Mouse (Mus musculus) layer of hippocampus, adult 9-10 months (tissue): ENCODE data around the gene Rusc1.

Source experiments
- DNase-seq: peaks from one replicate; pipeline ENCODE4 v3.0.0; 2022; ENCODE audit warnings: low spot score

Gene Rusc1

GRCm38 (mm10) chr3:89093175-89093574 lies at the start of gene Rusc1:
Rusc1 (minus strand) TSS chr3:89093311.
- DNase-seq, result no peak

DNA sequence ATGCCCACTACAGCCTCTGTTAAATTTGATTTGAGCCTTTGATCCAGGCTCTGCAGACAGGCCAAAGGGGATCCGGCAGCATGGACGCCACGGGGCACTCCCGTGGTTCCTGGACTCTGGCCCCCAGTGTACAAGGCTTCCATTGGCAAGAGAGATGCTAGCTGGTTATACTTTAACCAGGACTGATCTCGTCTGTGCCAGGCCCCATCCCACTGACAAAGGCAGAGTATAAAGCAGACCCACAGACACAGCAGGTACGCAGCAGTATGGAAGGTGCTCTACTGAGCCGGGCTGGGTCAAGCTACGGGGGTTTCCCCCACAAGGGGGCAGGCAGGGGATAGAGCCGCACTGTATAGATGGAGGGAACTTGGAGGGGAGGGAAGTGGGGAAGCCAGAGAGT lies 43.3 kb upstream of the Rusc1 start:
- no peak for DNase-seq

DNA sequence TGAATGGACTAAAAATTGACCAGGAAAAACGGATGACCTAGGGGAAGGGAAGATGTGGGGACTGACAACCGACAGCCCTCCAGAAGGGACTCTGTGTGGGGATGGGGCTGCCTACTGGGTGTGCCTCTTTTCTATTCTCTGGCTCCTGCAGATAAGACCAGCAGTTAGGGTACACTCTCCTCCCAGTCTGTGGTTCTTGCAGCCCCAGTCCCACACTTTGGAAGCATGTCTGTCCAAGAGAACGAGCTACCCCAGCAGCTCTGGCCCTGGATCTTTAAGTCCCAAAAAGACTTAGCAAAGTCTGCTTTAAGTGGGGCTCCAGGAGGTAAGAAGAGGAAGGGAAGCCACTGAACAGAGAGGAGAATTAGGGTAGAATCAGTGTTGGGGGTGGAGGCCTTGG lies 42.8 kb upstream of the Rusc1 start, which contains the start of gene Pklr:
Gene Pklr, plus strand, starts transcription at position 185 of the 400 bp plus-strand sequence.
- DNase-seq, result no peak

DNA sequence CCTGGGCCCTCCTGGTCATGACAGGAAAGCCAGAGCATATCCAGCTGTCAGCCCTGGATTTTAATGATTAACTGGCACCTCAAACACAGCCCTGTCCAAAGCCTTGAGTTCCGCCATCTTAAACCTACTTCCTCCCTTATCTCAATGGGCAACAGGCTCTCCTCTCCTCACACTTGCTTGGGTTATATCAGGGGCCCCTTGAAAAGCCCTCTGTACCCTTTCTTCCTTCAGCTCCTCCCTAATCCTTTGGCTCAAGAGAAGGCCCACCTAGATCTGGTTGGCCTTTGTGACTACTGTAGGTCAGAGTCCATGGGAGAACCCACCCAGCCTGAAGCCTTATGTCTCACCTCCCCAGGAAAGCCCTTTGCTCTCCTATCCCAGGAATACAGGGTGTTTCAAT lies 40.6 kb upstream of the Rusc1 start:
- DNase-seq, result no peak

DNA sequence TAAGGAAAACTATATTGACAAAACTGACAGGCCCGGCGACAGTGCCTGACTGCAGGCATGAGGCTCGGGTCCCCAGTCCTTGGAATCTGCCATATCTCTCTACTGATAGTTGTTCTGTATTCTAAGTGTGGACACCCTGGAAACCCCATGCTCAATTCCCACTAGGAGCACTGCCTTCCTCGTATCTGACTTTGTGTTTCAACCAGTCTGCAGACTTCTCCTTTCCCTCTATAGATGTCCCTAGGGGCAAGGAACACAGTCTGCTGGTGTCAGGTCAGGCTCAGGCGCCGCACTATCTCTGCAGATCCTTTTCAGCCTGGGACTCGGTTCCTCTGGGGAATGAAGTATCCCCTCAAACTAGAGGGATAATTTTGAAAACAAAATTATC lies 39.9 kb upstream of the Rusc1 start:
- DNase-seq, result no peak

DNA sequence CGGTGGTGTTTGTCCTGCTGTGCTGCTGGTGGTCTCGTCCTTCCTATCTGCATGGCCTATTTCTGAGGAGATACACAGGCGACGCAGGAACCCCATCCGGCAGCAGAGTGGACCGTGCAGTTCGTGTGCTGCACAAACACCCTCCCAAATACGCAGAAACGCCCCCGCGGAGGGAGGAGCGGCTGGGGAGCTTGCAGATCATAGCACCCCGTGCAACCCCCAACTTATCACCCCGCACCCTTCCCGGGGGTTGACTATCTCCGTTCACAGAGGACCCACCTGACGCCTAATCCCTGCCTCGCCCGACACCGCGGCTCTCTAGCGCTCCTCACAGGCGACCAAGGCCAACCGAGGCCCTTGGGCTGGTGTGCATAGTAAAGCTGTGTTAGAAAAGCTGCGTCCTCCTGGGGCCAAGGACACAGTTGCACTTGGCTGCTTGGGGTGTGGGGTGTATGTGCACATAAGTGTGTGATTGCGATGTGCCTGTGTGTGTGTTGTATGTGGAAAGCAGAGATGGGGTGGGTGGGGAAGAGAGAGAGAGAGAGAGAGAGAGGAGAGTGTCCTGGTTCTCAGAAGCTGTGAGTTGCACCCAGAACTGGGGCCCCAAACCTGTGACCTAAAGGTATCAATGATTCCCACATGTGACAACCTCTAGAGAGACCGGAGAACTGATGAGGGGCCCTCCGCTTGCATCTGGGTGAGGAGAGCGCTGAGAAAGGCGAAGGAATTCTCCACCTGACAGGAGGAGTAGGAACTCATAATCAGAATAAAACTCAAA lies 39.4 kb upstream of the Rusc1 start:
- DNase-seq, result no peak

DNA sequence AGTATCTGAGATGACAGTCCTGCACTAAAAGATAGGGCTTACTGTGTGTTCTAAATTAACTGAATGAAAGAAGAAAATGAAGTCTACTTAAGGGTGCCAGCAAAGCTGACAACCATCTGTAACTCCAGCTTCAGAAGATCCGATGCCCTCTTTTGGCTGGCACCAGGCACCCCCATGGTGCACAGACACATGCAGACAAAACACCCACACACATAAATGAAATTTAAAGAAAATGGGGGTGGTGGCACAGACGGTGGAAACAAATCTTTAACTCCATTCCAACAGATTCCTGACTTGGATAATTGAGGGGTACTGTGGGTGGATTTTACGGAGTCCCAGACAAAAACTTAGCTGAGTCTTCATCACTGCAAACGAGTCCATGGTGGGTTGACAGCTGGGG lies 38.7 kb upstream of the Rusc1 start:
- DNase-seq, result peak; percentile 37

DNA sequence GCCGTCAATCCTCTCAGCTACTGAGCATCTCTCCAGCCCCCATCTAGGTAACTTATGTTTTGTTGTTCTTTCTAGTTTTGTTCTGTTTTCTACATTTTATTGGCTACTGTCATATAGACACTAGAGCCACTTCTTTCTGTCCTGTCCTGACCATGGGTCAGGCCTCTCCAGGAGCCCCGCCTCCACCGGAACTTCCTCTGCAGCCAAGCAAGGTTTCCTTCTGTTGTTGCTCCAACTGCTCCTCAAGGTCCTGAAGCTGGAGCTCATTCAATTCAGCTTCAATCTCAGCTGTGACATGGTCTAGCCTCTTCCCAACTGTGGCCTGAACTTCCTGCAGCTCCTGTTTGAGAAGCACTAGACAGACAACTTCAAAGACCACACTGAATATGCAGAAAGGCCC lies 36.8 kb upstream of the Rusc1 start:
- no peak for DNase-seq

- no peak for DNase-seq
Measured at GRCm38 (mm10) chr3:89125981-89126380, 32.9 kb upstream of the Rusc1 start.

GRCm38 (mm10) chr3:89124241-89124640 lies 31.1 kb upstream of the Rusc1 start:
- no peak for DNase-seq

- no peak for DNase-seq
Measured at GRCm38 (mm10) chr3:89123313-89123712, 30.2 kb upstream of the Rusc1 start.

GRCm38 (mm10) chr3:89115522-89115921 lies 22.4 kb upstream of the Rusc1 start:
- no peak for DNase-seq

- no peak for DNase-seq
Measured at GRCm38 (mm10) chr3:89113058-89113457, 19.9 kb upstream of the Rusc1 start.

DNA sequence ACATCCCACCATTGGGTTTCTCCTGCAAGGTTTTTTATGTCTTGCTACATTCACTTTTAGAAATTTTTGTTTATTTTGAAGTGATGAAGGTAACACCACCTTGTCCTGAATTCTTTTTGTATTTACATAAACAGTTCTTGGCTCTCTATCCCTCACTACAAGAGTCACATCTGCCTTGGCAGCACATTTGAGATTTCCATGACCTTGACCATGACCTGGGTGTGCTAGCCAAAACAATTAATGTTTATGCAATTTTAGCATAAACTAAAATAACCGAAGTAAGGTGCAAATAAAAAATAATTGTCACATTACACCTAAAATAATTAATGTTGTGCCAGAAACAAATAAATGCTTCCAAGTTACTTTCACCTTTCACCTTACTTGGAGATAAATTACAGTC lies 15.0 kb upstream of the Rusc1 start:
- DNase-seq, result no peak

GRCm38 (mm10) chr3:89107545-89107944 lies 14.4 kb upstream of the Rusc1 start:
- DNase-seq, result no peak

GRCm38 (mm10) chr3:89106881-89107280 lies 13.8 kb upstream of the Rusc1 start:
- no peak for DNase-seq

- no peak for DNase-seq
Measured at GRCm38 (mm10) chr3:89103291-89103595, 10.1 kb upstream of the Rusc1 start.

DNA sequence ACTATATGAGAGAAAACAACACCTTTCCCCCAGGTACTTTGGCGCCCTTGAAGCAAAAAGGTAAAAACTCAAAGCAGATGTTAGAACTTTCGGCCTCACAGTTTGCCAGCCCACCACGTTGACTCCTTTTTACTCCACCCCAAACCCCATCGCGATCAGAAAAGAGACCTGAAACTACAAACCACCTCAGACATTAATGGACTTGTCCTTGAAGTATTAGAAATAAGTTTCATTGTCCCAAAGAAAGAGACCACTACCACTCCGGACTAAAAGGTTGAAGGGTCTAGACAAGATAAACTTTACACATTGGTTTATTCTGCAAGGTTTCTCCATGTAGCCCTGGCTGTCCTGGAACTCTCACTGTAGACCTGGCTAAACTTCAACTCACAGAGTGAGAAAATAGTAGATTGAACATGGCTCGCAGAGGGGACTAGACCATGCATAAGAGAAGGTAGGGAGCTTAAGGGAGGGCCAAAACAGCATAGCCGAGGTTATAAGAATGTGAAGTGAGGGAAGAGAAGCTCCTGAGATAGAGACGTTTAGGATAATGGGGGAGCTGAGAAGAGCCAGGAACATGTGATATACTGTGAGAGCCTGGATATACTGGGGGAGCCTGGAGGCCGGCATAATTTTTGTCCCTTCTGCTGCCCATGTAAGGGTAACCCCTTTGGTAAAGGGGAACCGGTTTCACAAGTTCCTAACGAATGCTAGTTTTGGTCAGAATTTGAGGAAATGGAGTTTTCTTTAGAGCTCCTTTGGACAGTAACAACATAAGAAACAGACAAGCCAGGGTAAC lies 9.6 kb upstream of the Rusc1 start:
- DNase-seq, result no peak

- peak; percentile 98 for DNase-seq
Measured at GRCm38 (mm10) chr3:89101812-89102494, 8.8 kb upstream of the Rusc1 start, which contains the start of gene Fdps. Fdps (minus strand) TSS chr3:89101959.

DNA sequence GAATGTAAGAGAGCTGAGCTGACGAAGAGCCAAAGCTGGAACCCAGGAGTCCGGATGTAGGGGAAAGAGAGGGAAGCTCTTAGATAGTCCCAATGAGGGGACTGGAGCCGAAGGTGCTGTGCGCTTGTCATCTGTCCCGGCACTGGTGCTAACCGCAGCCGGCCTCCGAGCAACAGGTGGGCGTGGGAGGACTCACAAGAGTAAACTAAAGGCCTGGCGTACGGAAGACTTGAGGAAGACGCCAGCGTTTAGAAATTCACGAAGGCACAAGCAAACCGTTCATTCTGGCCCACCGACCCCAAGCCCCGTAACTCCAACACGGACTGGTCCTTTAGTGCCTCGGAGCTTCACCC lies 8.3 kb upstream of the Rusc1 start:
- DNase-seq, result no peak

GRCm38 (mm10) chr3:89100811-89101210 lies 7.7 kb upstream of the Rusc1 start, which contains the start of gene Gm43738:
Gm43738 (minus strand) TSS chr3:89101099.
- no peak for DNase-seq

GRCm38 (mm10) chr3:89094021-89094420 lies 910 bp upstream of the Rusc1 start:
- DNase-seq, result no peak

GRCm38 (mm10) chr3:89092509-89093090 lies 511 bp downstream of the Rusc1 start:
- DNase-seq, result no peak
